Mouse (Mus musculus): ENCODE results near the gene Inpp4b.

- no peak for TF ChIP-seq CTCF (IDR thresholded peaks at IDR 0.05; ENCODE audit: low read depth)
- TF ChIP-seq EP300 (IDR thresholded peaks at IDR 0.05; ENCODE audit: low read depth): no peak
Observed at GRCm38 (mm10) chr8:82017792-82018191, 675.4 kb downstream of the Inpp4b start.
